Mouse (Mus musculus) c-Kit-positive CD71-negative TER-119-negative erythroid progenitor cells, embryonic 14.5 days (primary cell): ENCODE data around the gene Pnpo.

ENCODE experiments used
- DNase-seq: peaks from one replicate; pipeline ENCODE4 v3.0.0-alpha.2; 2013; ENCODE audit warnings: low read depth

The Pnpo gene

DNA sequence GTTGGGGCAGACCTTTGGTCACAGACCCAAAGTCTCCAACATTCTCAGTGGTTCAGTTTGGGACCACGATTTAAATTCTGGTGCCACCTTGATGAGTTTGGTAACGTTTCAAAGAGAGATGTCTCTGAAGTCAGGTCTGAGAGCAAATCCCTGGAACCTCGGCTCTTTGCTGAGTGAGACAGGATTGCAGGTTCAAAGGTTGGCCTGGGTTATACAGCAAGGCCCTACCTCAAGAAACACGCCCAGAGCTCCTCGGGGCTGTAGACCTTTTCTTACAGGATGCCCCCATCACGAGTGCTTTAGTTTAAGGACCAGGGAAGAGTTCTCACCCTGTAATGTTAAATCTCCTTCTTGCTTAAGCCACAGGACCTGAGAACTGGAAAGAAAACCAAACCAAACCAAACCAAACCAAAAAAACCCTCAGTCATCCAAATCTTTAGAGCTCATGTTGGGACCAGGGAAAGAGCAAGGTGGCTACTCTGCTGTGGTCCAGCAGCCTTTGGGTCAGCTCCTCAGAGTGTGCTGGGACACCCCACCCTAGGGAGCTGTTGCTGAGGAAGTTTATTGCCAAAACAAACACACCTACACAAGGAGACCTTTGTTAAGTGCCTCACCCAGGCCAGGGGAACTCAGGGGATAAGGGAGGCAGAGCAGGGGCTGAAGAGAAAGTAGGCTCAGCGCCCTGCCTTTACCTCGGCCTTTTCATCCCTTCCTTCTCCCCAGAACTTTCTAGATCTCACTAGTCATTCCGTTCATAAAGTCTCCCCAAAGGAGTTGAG lies 7.7 kb downstream of the Pnpo start:
- DNase-seq: no peak

DNA sequence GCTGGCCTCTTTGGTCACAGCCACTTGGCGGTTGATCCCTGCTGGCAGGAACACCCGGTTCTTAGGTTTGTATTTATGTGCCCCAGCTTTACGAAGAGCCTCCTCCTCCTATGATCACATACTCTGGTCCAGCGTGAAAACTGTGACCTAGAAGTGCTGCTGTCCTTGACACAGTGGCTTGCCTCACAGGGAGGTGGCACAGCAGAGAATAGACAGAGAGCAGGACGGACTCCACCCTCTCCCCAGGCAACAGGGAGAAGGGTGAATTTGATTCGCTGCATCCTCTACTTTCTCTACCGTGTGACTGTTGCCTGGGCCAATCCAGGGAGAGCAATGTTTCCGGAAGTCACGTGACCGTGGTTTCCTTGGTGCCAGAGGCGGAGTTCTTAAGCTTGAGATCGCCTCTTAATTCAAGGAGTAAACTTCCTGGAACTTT lies 8.8 kb downstream of the Pnpo start:
- no peak for DNase-seq

GRCm38 (mm10) chr11:96933562-96934276 lies 10.1 kb downstream of the Pnpo start:
- DNase-seq: no peak

- DNase-seq: no peak
These were observed 12.3 kb downstream of the Pnpo start for GRCm38 (mm10) chr11:96931327-96932062.

DNA sequence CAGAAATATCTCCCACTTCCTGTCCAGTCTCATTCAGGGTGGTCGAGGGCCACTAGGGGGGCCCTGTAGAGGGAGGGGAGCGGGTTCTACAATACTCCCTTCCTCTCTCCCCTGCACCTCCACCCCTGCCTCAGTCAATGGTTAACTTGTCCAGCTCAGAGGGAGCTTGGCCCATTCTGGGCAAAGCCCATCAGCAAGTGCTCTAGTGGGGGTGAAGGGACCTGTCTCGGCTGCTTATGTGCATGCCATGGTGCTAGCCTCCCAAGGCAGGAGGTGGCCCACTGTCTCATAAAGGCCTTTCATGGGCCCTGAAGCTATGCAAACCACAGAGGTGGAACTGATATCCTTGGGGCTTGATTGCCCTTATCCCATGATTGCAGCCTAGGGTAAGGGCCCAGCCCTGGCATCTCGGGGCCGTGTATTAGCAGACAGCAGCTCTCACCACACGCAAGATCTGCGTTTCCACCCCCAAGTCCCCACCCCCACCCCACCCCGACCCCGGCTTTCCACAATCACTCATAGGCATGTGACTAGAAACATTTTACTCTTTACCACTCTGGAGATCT lies 13.9 kb downstream of the Pnpo start:
- DNase-seq: no peak

DNA sequence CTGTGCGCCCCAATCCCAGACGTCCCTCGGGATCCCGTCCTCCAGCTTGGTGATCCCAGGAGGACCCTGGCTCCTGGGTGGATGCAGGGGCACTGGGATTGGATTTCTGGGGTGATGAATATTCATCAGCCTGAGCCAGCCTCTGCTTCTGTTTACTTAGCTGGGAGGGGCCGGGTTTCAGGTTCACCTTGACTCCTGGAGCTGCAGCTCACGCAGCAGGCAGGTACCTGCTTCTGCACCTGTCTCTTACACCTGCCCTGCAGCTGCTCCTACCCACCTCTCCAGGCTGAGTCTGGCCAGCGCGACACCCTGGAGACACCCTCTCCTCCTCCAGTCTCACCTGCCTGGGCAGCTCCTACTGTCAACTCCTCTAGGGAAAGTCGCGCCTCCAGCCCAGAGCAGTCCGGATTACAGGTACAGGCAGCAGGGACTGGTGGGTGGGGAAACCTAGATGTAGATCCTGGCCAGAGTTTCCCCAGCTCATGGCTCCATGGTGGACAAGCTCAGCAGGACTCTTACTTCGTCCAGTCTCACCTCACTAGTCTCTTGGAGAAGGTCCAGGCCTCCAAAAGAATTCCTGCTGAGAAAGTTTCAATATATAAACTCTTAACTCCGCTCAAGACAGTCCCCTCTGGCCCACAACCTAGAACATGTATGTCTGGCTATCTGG lies 14.6 kb downstream of the Pnpo start:
- no peak for DNase-seq

DNA sequence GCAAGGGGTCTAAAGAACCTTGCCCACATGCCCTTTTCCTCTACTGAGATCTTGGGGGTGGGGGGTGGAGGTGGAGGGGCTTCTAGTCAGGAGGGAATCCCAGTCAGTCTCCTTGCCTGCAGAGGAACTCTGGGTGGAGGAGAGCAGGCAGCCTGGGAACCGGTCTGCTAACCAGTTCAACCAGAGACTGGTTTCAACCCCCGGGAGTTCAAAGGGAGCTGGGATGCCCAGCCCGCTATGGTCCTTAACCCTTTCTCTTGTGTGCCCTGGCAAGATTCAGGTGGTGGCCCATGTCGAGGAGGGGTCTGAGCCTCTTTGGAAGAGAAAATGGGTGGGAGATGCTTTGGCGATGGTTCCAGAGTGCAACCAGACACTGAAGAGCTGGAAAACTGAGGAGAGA lies 15.1 kb downstream of the Pnpo start:
- DNase-seq: no peak

DNA sequence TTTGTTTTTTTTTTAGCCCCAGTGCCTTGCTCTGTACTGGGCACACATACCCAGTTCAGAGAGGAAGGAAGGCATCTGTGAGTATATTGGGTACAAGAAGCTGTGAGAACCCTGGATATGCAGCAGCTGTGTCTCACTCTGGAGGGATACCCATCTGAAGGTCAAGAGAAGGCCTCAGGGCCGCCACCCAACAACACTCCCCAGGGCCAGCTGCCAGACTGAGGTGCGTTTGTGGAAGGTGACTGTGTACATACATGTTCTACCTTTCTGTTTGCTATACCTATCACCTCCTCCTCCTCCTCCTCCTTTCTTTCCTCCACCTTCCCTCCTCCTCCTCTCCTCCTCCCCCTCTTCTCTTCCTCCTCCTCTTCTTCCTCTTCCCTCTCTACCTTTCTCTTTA lies 15.7 kb downstream of the Pnpo start, which contains the start of gene Prr15l:
Prr15l (plus strand) TSS at position 17 of the 400 bp plus-strand sequence.
- DNase-seq: no peak

GRCm38 (mm10) chr11:96926587-96926986 lies 17.2 kb downstream of the Pnpo start:
- no peak for DNase-seq

DNA sequence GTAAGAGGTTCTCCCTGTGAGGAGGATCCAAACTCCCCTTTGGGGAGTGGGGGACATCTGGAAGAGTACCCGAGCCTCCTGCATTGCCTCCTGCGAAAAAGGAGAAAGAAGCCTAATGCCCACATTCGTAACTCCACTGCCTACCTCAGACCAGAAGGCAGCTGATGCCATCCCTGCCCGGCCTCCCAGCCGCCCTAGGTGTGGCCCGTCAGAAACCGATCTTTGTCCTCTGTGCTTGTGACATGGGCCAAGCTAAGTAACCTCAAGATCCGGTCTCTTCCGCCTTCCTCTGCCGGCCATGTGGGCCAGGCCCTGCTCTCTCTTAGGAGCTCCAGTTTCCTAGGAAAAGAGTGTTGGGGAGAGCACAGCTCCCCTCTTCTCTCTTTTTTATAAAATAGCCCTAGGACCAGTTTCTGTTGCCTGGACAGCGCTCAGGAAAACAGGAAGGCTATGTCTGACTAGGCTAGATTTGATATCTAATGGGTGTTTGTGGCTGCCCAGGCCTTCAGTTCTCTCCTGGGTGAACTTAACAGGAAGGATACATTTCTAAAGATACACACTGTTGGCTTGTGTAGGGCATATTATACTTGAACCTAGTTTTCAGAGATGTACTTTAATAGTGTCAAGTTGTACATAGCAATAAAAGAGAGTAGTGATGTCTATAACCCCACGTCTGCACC lies 18.2 kb downstream of the Pnpo start:
- no peak for DNase-seq

DNA sequence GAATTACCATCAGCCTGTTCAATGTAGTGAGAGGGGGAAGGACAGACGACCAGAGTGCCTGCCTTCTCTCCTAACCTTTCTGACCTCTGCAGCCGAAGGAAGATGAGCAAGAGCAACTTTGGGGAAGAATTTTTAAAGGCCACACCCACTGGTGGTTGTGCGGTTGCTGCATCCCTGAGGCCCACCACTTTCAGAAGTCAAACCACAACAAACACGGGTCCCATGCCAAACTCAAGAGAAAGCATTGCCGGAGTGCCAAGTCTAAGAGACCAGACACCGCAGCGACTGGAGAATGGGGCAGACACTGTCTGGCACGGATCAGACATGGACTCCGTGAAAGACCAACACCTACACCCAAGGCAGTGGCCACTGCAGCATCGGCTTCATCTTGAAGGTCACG lies 18.9 kb downstream of the Pnpo start:
- no peak for DNase-seq

GRCm38 (mm10) chr11:96919003-96919402 lies 24.8 kb downstream of the Pnpo start:
- DNase-seq: no peak

GRCm38 (mm10) chr11:96917415-96917814 lies 26.4 kb downstream of the Pnpo start:
- no peak for DNase-seq

- DNase-seq: no peak
These were observed 26.8 kb downstream of the Pnpo start for GRCm38 (mm10) chr11:96916885-96917396.

GRCm38 (mm10) chr11:96916044-96916884 lies 27.5 kb downstream of the Pnpo start, which contains the start of gene Cdk5rap3:
Gene Cdk5rap3 (minus strand): TSS chr11:96916496.
- peak; percentile 99 for DNase-seq

DNA sequence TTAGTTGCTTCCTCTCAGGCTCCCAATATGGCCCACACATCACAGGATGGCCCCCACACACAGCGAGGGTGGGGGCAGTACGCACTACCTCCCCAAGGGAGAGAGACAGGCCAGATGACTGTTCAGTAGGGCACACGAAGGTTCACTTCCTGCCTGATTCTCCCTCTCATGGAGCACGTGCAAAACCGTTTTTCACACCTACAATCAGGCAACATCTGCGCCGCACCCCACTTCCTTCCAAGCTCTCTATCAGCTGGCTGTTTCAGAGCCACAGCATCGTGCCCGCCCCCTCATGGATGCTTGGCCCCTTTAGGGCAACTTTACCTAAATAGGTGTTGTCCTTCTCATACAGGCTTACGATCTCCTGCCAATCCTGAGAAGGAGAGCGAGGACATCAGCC lies 31.1 kb downstream of the Pnpo start:
- DNase-seq: no peak

GRCm38 (mm10) chr11:96910003-96910402 lies 33.8 kb downstream of the Pnpo start:
- DNase-seq: peak; percentile 77

GRCm38 (mm10) chr11:96908594-96908993 lies 35.2 kb downstream of the Pnpo start:
- no peak for DNase-seq

DNA sequence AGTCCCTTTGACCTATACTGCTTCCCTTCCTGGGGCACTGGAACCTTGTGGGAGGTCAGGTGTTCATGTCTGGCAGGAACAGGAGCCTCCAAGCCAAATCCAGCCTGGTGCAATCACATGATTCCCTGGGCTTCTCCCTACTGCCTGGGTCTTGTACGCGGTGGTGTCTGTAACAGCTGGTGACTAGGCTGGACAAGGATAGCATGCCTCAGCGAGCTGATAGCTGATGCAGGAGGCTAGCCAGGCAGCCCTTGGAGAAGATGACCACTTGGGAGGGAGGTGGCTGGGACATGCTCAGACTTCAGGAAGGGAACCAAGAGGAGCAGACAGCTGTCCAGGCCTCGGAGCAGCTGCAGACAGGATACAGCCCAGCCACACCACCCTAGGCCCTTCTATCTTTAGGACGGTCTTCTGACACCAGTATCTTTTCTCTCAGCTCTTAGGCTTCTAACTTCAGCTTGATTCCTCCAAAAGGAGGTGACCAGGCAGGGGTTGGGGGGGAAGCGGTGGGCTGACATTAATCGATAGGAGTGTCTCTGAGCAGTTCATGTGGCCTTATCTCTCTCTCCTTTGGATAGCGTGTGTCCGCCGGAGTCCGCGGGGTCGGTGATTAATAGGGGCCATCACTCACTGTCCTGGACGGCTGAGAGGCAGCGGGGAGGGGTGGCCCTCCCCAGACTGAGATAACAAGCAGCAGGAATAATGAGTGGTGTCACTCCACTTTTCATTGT lies 37.2 kb downstream of the Pnpo start:
- DNase-seq: no peak
